Mouse (Mus musculus) bone marrow macrophage, adult 2 months (primary cell): ENCODE data around the gene Kazn.

ENCODE experiments used
- CTCF ChIP-seq: IDR thresholded peaks from 2 replicates; pipeline ENCODE4 v1.5.1; 2012; ENCODE audit warnings: low read depth, mild to moderate bottlenecking, low read length, moderate library complexity
- POLR2A ChIP-seq: IDR thresholded peaks from 2 replicates; pipeline ENCODE4 v1.6.1; 2012; ENCODE audit warnings: mild to moderate bottlenecking, low read depth, low read length, borderline replicate concordance

DNA sequence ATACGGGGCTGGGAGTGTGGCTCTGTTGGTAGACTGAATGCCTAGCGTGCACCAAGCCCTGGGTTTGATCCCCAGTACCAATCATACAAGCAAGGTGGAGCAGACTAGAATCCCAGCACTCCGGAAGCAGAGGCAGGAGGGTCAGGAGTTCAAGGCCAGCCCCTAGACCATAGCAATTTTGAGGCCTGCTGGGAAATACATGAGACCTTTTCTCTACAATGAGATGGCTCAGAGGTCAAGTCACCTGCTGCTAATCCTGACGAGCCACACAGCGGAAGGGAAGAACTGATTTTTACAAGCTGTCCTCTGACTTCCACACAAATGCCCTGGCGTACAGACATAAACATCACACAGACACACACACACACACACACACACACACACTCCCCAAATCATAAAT lies 33.5 kb downstream of the Kazn start:
- no peak for TF ChIP-seq CTCF
- no peak for TF ChIP-seq POLR2A
